Mouse (Mus musculus) liver (tissue): ENCODE measurements at regions not wholly inside any gene's neighbourhood (a gene's known extent, or its start where the extent isn't known, plus 50 kb on each side); places are given as distances from the start of the nearest gene placed in this dataset.
"Not testable (repeated sequence)": the region's sequence is repeated elsewhere in the genome, so short reads cannot be mapped to it uniquely, and the experiment has no call there.

Source experiments
- DNase-seq: peaks from one replicate; pipeline ENCODE4 v3.0.0-alpha.2; 2020; ENCODE audit warnings: mixed read lengths

DNA sequence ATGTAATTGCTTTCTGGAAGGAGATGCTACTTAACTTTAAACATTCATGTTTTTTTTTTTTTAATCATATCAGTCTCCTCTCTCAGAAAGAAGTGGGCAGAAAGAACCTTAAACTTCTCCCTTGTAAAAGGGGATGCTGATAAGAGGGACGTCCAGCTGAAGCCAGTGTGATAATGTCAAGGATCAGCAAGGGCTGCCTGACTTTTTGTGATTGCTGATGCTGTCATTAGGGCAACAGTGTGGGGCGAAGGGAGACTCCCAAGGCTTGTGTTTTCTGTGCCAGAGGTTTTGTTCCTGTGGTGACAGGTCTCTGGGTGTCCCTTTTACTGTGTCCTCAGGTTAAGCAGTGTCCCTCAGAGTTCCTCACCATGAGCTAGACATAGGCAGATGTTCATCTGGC lies 61.8 kb upstream of the Prkar2b start:
- peak; percentile 86 for DNase-seq

DNA sequence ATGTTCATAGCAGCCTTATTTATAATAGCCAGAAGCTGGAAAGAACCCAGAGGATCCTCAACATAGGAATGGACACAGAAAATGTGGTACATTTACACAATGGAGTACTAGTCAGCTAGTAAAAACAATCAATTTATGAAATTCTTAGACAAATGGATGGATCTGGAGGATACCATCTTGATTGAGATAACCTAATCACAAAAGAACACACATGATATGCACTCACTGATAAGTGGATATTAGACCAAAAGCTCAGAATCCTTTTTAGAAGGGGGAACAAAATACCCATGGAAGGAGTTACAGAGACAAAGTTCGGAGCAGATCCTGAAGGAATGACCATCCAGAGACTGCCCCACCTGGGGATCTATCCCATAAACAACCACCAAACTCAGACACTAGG lies 60.9 kb upstream of the Prkar2b start:
- not testable (repeated sequence) for DNase-seq

DNA sequence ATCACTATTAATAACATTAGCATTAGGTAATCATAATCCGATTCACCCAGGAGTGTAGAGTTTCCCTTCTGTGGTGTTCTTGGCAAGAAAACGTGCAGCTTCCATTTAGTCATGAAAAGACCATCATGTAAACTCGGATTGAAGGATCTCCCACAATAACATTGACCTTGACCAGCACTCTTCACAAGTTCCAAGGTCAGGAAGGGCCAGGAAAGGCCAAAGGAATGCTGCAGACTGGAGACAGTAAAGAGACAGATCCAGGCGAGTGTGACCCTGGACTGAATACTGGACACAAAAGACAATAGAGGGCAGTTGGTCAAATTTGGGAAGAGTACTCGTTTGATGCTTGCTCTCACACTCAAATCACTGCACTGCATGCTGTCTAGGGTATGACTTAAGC lies 51.6 kb upstream of the Prkar2b start:
- DNase-seq: no peak

DNA sequence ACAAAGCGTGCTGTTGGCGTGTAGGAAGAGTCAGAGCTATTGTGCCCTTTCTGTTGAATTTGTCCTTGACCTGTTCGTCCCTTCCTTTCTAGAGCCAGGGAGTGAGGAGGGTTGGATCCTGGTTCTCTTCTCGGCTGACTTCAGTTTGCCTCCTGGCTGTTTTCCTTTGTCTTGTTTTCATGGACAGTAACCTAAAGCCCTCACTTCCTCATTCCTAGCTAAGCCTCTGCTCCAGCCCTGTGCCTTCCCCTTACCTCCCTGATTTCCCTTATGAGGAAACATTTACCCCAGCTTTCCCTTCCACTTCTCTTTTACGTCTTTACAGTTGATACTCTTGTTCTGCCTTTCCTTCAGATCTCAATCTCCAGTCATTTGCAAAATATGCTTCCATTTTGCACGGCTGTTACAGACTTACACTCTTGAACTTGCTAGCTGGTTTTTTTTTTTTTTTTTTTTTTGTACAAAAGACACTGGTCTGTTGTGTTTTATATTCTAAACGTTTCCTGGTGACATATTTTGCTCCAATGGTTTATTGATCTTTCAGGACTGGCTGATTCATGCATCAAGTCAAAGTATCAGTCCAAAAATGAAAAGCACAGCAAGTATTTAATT lies 50.5 kb upstream of the Prkar2b start:
- peak; percentile 26 for DNase-seq

DNA sequence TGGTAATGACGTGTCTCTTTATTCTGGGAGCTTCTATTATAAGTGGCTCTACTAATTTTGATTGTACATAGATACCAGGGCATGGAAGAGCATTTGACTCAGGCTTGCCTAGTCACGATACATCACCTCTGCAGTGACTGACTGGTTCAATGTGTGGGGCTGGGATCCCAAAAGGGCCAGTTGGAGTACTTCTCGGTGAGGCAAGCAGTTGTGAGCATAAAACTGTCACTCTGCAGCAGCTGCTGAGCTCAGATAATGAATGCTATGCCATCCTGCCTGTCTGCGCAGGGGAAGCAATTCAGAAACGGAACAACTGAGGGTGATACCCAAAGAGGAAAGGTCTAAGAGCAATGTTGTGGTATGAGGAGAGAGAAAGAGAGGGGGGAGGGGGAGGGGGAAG lies 49.8 kb upstream of the Prkar2b start:
- peak; percentile 88 for DNase-seq
